Mouse (Mus musculus) thymus, adult 2 months (tissue): ENCODE measurements around the gene Mis12.

ENCODE experiments used
- CTCF ChIP-seq: fragments of 200-500 bp; IDR thresholded peaks from 2 replicates; pipeline ENCODE4 v1.5.1; 2012; ENCODE audit warnings: mild to moderate bottlenecking, control low read depth, low read length, moderate library complexity, borderline replicate concordance; ENCODE audit not compliant: control insufficient read depth, poor library complexity, insufficient read depth; ENCODE audit errors: extremely low read depth
- POLR2A ChIP-seq: fragments of 200-500 bp; IDR thresholded peaks from 2 replicates; pipeline ENCODE4 v1.6.1; 2012; ENCODE audit warnings: mild to moderate bottlenecking, low read length, control low read depth, moderate library complexity; ENCODE audit not compliant: control insufficient read depth, poor library complexity, insufficient read depth; ENCODE audit errors: extremely low read depth

GRCm38 (mm10) chr11:70982557-70983228, 36.7 kb upstream of the Mis12 start, which contains the start of gene C1qbp:
- peak; percentile 99 for TF ChIP-seq CTCF
- TF ChIP-seq POLR2A = no peak
